In the genomic region with DNA sequence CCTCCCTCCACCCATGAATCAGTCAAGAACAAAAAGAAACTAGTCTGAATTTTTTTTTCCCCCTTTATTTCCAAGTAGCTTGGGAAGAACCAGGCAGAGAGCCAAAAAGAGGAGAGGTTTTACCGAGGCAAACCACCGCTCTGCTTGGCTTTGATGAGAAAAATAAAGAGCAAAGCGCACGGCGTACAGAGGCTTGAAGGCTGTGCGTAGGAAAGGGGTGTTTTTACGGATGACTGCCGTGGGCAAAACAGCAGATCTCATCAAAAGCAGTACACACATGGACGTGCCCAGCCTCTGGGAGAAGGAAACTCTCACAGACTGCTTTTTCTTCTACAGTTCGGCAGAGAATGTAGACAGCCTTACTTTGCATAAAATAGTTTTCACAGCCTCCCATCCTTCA, we compare ENCODE assay signal across 8 mouse cellular contexts.
DNase-seq lines count a peak whose midpoint lies in the region; ATAC-seq and TF ChIP-seq lines count a peak whose summit lies in the region.

No protein-coding gene starts in this region.

- H3K9me3 ChIP-seq in lung, postnatal 0 days (ENCODE audit: low read length), result no peaks in the 10 kb centered on the region
- H3K9me3 ChIP-seq in kidney, postnatal 0 days (replicated peaks; ENCODE audit: low read length), result no peaks in the 10 kb centered on the region
- H3K9me3 ChIP-seq in midbrain, embryonic 16.5 days (replicated peaks; ENCODE audit: control insufficient read depth, low read length, poor library complexity, severe bottlenecking), result no peaks in the 10 kb centered on the region

- no peak for TF ChIP-seq CTCF in lung, postnatal 0 days (IDR thresholded peaks at IDR 0.05)
- TF ChIP-seq CTCF in lung, adult 2 months (IDR thresholded peaks at IDR 0.05; ENCODE audit: insufficient read depth, low read length), result no peak
- no peak for TF ChIP-seq CTCF in kidney, postnatal 0 days (IDR thresholded peaks at IDR 0.05; ENCODE audit: low read depth)

- TF ChIP-seq EP300 in lung, postnatal 0 days (IDR thresholded peaks at IDR 0.05), result no peak

- H3K36me3 ChIP-seq in lung, postnatal 0 days (ENCODE audit: insufficient read depth, low read length), result no peaks in the 10 kb centered on the region
- no peaks in the 10 kb centered on the region for H3K36me3 ChIP-seq in kidney, postnatal 0 days (ENCODE audit: insufficient read depth, low read length)
- no peaks in the 10 kb centered on the region for H3K36me3 ChIP-seq in midbrain, embryonic 16.5 days (ENCODE audit: control insufficient read depth, insufficient read depth, low read length)

- peak; percentile 43 to 82 for DNase-seq in adrenal gland, adult (ENCODE audit: inconsistent age in 2 of 2, low spot score in 1 of 2)
- DNase-seq in adrenal gland, adult 8-10 months, result no peak
- DNase-seq in lung, postnatal 0 days (ENCODE audit: low spot score), result peak; percentile 34
- no peak for DNase-seq in lung, adult 2 months
- peak; percentile 74 for DNase-seq in kidney, postnatal 0 days (ENCODE audit: low spot score)

- no peak overlapping the region for H3K27ac ChIP-seq in lung, postnatal 0 days (ENCODE audit: low read length)
- H3K27ac ChIP-seq in kidney, postnatal 0 days, result no peak overlapping the region; the same call in 1 of the 2 replicates
- H3K27ac ChIP-seq in midbrain, embryonic 16.5 days (ENCODE audit: low read length), result peak overlapping the region; percentile 69

- H3K4me2 ChIP-seq in lung, postnatal 0 days (replicated peaks; ENCODE audit: low read depth, low read length), result peak overlapping the region; percentile 45
- peak overlapping the region; percentile 49 for H3K4me2 ChIP-seq in kidney, postnatal 0 days (ENCODE audit: low read length)
- peak overlapping the region; percentile 42 for H3K4me2 ChIP-seq in midbrain, embryonic 16.5 days (ENCODE audit: low read length)

- peak overlapping the region; percentile 12; the same call in 1 of the 2 replicates for H3K4me3 ChIP-seq in lung, postnatal 0 days (ENCODE audit: low read depth, low read length)
- no peak overlapping the region for H3K4me3 ChIP-seq in lung, adult 2 months (replicated peaks; ENCODE audit: extremely low read depth, low read depth, low read length)
- peak overlapping the region; percentile 10 for H3K4me3 ChIP-seq in kidney, postnatal 0 days (replicated peaks; ENCODE audit: low read depth, low read length)
- H3K4me3 ChIP-seq in midbrain, embryonic 16.5 days (ENCODE audit: low read depth, low read length), result no peak overlapping the region

- peaks cover 6% of the 10 kb centered on the region for H3K4me1 ChIP-seq in lung, postnatal 0 days (ENCODE audit: insufficient read depth, low read depth, low read length)
- H3K4me1 ChIP-seq in lung, adult 2 months (ENCODE audit: control insufficient read depth, insufficient read depth, low read length), result peaks cover 3% of the 10 kb centered on the region; the same call in 1 of the 2 replicates
- peaks cover 10% of the 10 kb centered on the region for H3K4me1 ChIP-seq in kidney, postnatal 0 days (replicated peaks; ENCODE audit: insufficient read depth, low read length)
- peaks cover 16% of the 10 kb centered on the region for H3K4me1 ChIP-seq in midbrain, embryonic 16.5 days (ENCODE audit: control insufficient read depth, insufficient read depth, low read length)

- no peaks in the 10 kb centered on the region for H3K27me3 ChIP-seq in lung, postnatal 0 days (replicated peaks; ENCODE audit: insufficient read depth, low read length)
- H3K27me3 ChIP-seq in kidney, postnatal 0 days (ENCODE audit: insufficient read depth, low read length), result no peaks in the 10 kb centered on the region
- no peaks in the 10 kb centered on the region for H3K27me3 ChIP-seq in midbrain, embryonic 16.5 days (ENCODE audit: control insufficient read depth, insufficient read depth, low read depth, low read length)

- WGBS in lung, postnatal 0 days, result 24% methylated on average over 10 of the region's 10 CpGs
- 44% methylated on average over 10 of the region's 10 CpGs for WGBS in lung, adult 2 months
- WGBS in kidney, postnatal 0 days, result 5% methylated on average over 10 of the region's 10 CpGs
- 9% methylated on average over 10 of the region's 10 CpGs for WGBS in midbrain, embryonic 16.5 days

- H3K9ac ChIP-seq in lung, postnatal 0 days (replicated peaks; ENCODE audit: low read depth), result no peak overlapping the region
- 0 out of 2 replicates have a peak overlapping the region, but pooled peaks have one; percentile 31 for H3K9ac ChIP-seq in kidney, postnatal 0 days (ENCODE audit: low read depth, low read length)
- H3K9ac ChIP-seq in midbrain, embryonic 16.5 days (ENCODE audit: low read depth, low read length), result peak overlapping the region; percentile 8; the same call in 1 of the 2 replicates

- no peak for ATAC-seq in lung, postnatal 0 days
- ATAC-seq in kidney, postnatal 0 days (replicated peaks; ENCODE audit: low FRiP score, low read depth), result no peak
- peak; percentile 70; the same call in 1 of the 2 replicates for ATAC-seq in midbrain, embryonic 16.5 days
- ATAC-seq in granulocyte monocyte progenitor cell, adult 5-6 weeks (replicated peaks; ENCODE audit: poor library complexity, severe bottlenecking), result no peak
- no peak for ATAC-seq in erythroid progenitor cell, adult 5-6 weeks (replicated peaks; ENCODE audit: low FRiP score, poor library complexity, severe bottlenecking)

- no peak for TF ChIP-seq POLR2A in lung, adult 2 months (IDR thresholded peaks at IDR 0.05; ENCODE audit: borderline replicate concordance, extremely low read depth, low read depth, low read length)

Comparison
In these comparisons a context has a peak if more than half of its experiments do, and no peak if none do; other contexts are left out.
1. DNase-seq: peak in adrenal gland, adult (2 of 2), lung, postnatal 0 days (single experiment) and kidney, postnatal 0 days (single experiment); none in adrenal gland, adult 8-10 months (single experiment) and lung, adult 2 months (single experiment).
2. H3K4me3 ChIP-seq: peak in lung, postnatal 0 days (single experiment) and kidney, postnatal 0 days (single experiment); none in lung, adult 2 months (single experiment) and midbrain, embryonic 16.5 days (single experiment).
3. Peak in every context shown above with its lines, with median percentiles within 50 percentile points of each other: H3K4me2 ChIP-seq.